Mouse (Mus musculus): Measurements from ENCODE around the gene Alyref. TPM values are rescaled to one million over a fixed set of nuclear protein-coding genes. Genes with fewer than 3 reads are reported as not detected.

The Alyref gene
- polyA plus RNA-seq, 1 experiment, result not detected

GRCm38 (mm10) chr11:120579316-120580107, 18.7 kb downstream of the Alyref start:
- H3K4me3 ChIP-seq (ENCODE audit: insufficient read depth, low read depth, low read length), result peak overlapping the region; percentile 71
- H3K27ac ChIP-seq (ENCODE audit: insufficient read depth, low read depth, low read length), result no peak overlapping the region
- TF ChIP-seq CTCF (IDR thresholded peaks at IDR 0.05; ENCODE audit: insufficient read depth, low read depth, low read length) (peak; percentile 86; the same call in 1 of the 2 replicates), POLR2A (IDR thresholded peaks at IDR 0.05; ENCODE audit: insufficient read depth, low read depth, low read length) (no peak)
- 63% methylated on average over 15 of the region's 15 CpGs for WGBS
- H3K4me1 ChIP-seq (ENCODE audit: control insufficient read depth, insufficient read depth, low read length), result peaks cover 20% of the 10 kb centered on the region

- no peak for TF ChIP-seq POLR2A (IDR thresholded peaks at IDR 0.05; ENCODE audit: insufficient read depth, low read depth, low read length)
- no peak for TF ChIP-seq CTCF (IDR thresholded peaks at IDR 0.05; ENCODE audit: insufficient read depth, low read depth, low read length)
- 88% methylated on average over 11 of the region's 11 CpGs for whole genome bisulfite sequencing
- H3K27ac ChIP-seq (ENCODE audit: insufficient read depth, low read depth, low read length), result no peak overlapping the region
- no peak overlapping the region for H3K4me3 ChIP-seq (ENCODE audit: insufficient read depth, low read depth, low read length)
- peaks cover 20% of the 10 kb centered on the region for H3K4me1 ChIP-seq (ENCODE audit: control insufficient read depth, insufficient read depth, low read length)
Observed at GRCm38 (mm10) chr11:120578694-120579243, 19.4 kb downstream of the Alyref start.

GRCm38 (mm10) chr11:120578024-120578693, 20.0 kb downstream of the Alyref start:
- no peak overlapping the region for H3K27ac ChIP-seq (ENCODE audit: insufficient read depth, low read depth, low read length)
- peaks cover 20% of the 10 kb centered on the region for H3K4me1 ChIP-seq (ENCODE audit: control insufficient read depth, insufficient read depth, low read length)
- 75% methylated on average over 10 of the region's 10 CpGs for WGBS
- TF ChIP-seq POLR2A (IDR thresholded peaks at IDR 0.05; ENCODE audit: insufficient read depth, low read depth, low read length) (no peak), CTCF (IDR thresholded peaks at IDR 0.05; ENCODE audit: insufficient read depth, low read depth, low read length) (no peak)
- no peak overlapping the region for H3K4me3 ChIP-seq (ENCODE audit: insufficient read depth, low read depth, low read length)

- Histone ChIP-seq H3K27ac (ENCODE audit: insufficient read depth, low read depth, low read length) (no peak overlapping the region), H3K4me3 (ENCODE audit: insufficient read depth, low read depth, low read length) (no peak overlapping the region), H3K4me1 (ENCODE audit: control insufficient read depth, insufficient read depth, low read length) (peaks cover 20% of the 10 kb centered on the region)
- 77% methylated on average over 7 of the region's 7 CpGs for WGBS
- TF ChIP-seq POLR2A (IDR thresholded peaks at IDR 0.05; ENCODE audit: insufficient read depth, low read depth, low read length) (no peak), CTCF (IDR thresholded peaks at IDR 0.05; ENCODE audit: insufficient read depth, low read depth, low read length) (no peak)
Observed at GRCm38 (mm10) chr11:120577211-120578023, 20.7 kb downstream of the Alyref start.

GRCm38 (mm10) chr11:120576365-120576981, 21.7 kb downstream of the Alyref start:
- Histone ChIP-seq H3K27ac (ENCODE audit: insufficient read depth, low read depth, low read length) (no peak overlapping the region), H3K4me3 (ENCODE audit: insufficient read depth, low read depth, low read length) (no peak overlapping the region), H3K4me1 (ENCODE audit: control insufficient read depth, insufficient read depth, low read length) (peaks cover 16% of the 10 kb centered on the region)
- TF ChIP-seq POLR2A (IDR thresholded peaks at IDR 0.05; ENCODE audit: insufficient read depth, low read depth, low read length), result no peak
- WGBS, result 91% methylated on average over 3 of the region's 3 CpGs

GRCm38 (mm10) chr11:120575940-120576339, 22.2 kb downstream of the Alyref start:
- Histone ChIP-seq H3K27ac (ENCODE audit: insufficient read depth, low read depth, low read length) (no peak overlapping the region), H3K4me3 (ENCODE audit: insufficient read depth, low read depth, low read length) (no peak overlapping the region), H3K4me1 (ENCODE audit: control insufficient read depth, insufficient read depth, low read length) (peaks cover 18% of the 10 kb centered on the region)
- no peak for TF ChIP-seq CTCF (IDR thresholded peaks at IDR 0.05; ENCODE audit: insufficient read depth, low read depth, low read length)

GRCm38 (mm10) chr11:120575046-120575445, 23.1 kb downstream of the Alyref start:
- TF ChIP-seq POLR2A (IDR thresholded peaks at IDR 0.05; ENCODE audit: insufficient read depth, low read depth, low read length), result no peak
- no peak for TF ChIP-seq CTCF (IDR thresholded peaks at IDR 0.05; ENCODE audit: insufficient read depth, low read depth, low read length)
- H3K27ac ChIP-seq (ENCODE audit: insufficient read depth, low read depth, low read length), result no peak overlapping the region
- 74% methylated on average over 2 of the region's 2 CpGs for whole genome bisulfite sequencing
- no peak overlapping the region for H3K4me3 ChIP-seq (ENCODE audit: insufficient read depth, low read depth, low read length)
- H3K4me1 ChIP-seq (ENCODE audit: control insufficient read depth, insufficient read depth, low read length), result peaks cover 13% of the 10 kb centered on the region

GRCm38 (mm10) chr11:120574278-120574600, 23.9 kb downstream of the Alyref start:
- no peak overlapping the region for H3K4me3 ChIP-seq (ENCODE audit: insufficient read depth, low read depth, low read length)
- H3K27ac ChIP-seq (ENCODE audit: insufficient read depth, low read depth, low read length), result no peak overlapping the region
- peaks cover 5% of the 10 kb centered on the region; the same call in 1 of the 2 replicates for H3K4me1 ChIP-seq (ENCODE audit: control insufficient read depth, insufficient read depth, low read length)
- WGBS, result 30% methylated on average over 5 of the region's 5 CpGs
- no peak for TF ChIP-seq POLR2A (IDR thresholded peaks at IDR 0.05; ENCODE audit: insufficient read depth, low read depth, low read length)
- TF ChIP-seq CTCF (IDR thresholded peaks at IDR 0.05; ENCODE audit: insufficient read depth, low read depth, low read length), result no peak

Data from olfactory bulb, adult 2 months (tissue).